Mouse (Mus musculus): Measurements from ENCODE around the gene Atp6v0c.

Gene Atp6v0c

GRCm38 (mm10) chr17:24126801-24127200 lies 42.7 kb downstream of the Atp6v0c start:
- in situ Hi-C loops (cut with MboI; ENCODE audit: unreplicated experiment in 2 of 2): no loop called here

- in situ Hi-C loops (cut with MboI; ENCODE audit: unreplicated experiment in 2 of 2): no loop called here
Observed at GRCm38 (mm10) chr17:24119446-24119845, 50.1 kb downstream of the Atp6v0c start.

All from v-Abl transformed pro-B cells (cell line).